Mouse (Mus musculus): ENCODE data around the gene Gm8165. TPM values are rescaled to one million over a fixed set of nuclear protein-coding genes. Genes with fewer than 3 reads are reported as not detected.
"Not testable (repeated sequence)": the region's sequence is repeated elsewhere in the genome, so short reads cannot be mapped to it uniquely, and the experiment has no call there.

The Gm8165 gene
- polyA plus RNA-seq (2014; fragmentation: Nextera tagmentation; extraction: Ambion mirVana), result not detected in 2 replicates

DNA sequence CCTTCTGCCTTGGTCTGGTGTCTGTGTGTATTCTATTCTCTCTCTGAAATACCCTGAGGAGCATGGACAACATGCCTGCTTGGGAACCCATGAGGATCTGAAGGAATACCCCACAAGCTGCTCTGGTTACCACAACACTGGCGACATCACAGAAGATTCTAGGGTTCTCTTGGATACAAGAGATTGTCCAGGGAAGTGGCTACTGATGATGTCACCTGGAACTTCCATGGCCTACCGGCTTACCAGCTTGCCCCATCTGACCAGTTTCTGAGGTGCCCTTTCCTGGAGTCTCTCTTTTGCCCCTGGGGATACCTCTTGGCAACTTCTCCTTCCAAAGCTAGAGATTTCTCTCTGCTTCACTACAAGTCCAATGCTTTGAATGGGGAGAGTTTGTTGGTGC lies at the start of gene Gm8165:
Gm8165 (minus strand) TSS at position 101 of the 400 bp plus-strand sequence.
- DNase-seq (ENCODE audit: low spot score); H3K27ac ChIP-seq (ENCODE audit: low read depth, low read length); H3K4me3 ChIP-seq (ENCODE audit: low read depth, low read length); H3K4me2 ChIP-seq (ENCODE audit: low read depth, low read length, severe bottlenecking); H3K9ac ChIP-seq (ENCODE audit: low read length); H3K9me3 ChIP-seq (ENCODE audit: control insufficient read depth, low read length); H3K27me3 ChIP-seq (ENCODE audit: control insufficient read depth, insufficient read depth, low read length); H3K36me3 ChIP-seq (ENCODE audit: control insufficient read depth, insufficient read depth, low read length); ATAC-seq (replicated peaks; ENCODE audit: low FRiP score); H3K4me1 ChIP-seq (replicated peaks; ENCODE audit: control insufficient read depth, insufficient read depth, low read length): not testable (repeated sequence)
- WGBS, result no CpG with 5 or more reads among the region's 2 CpGs

DNA sequence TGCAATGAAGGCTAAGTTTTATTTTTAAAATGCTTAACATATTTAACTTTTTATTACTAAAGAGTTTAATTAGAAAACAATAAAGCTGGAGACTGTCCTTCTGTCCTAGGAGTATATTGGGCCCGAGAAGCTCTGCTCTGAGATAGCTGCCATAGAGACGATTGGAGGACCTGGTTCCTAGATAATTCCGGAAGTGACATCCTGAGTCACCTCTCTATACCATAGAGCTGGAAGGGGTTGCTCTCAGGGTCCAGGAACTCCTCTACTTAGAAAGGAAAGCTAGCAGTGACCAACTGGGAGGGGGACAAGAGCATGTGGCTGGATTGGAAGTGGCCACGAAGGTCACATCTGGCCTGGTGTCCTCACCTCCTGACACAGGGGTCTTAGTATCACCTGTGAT lies 20.6 kb upstream of the Gm8165 start, which contains the start of gene Gm7324:
Gm7324 (plus strand) TSS at position 208 of the 400 bp plus-strand sequence.
- not testable (repeated sequence) for H3K27me3 ChIP-seq (ENCODE audit: control insufficient read depth, insufficient read depth, low read length); H3K4me1 ChIP-seq (replicated peaks; ENCODE audit: control insufficient read depth, insufficient read depth, low read length); H3K4me3 ChIP-seq (ENCODE audit: low read depth, low read length); H3K9ac ChIP-seq (ENCODE audit: low read length); H3K9me3 ChIP-seq (ENCODE audit: control insufficient read depth, low read length); H3K4me2 ChIP-seq (ENCODE audit: low read depth, low read length, severe bottlenecking); DNase-seq (ENCODE audit: low spot score); ATAC-seq (replicated peaks; ENCODE audit: low FRiP score); H3K27ac ChIP-seq (ENCODE audit: low read depth, low read length); H3K36me3 ChIP-seq (ENCODE audit: control insufficient read depth, insufficient read depth, low read length)
- 90% methylated on average over 4 of the region's 4 CpGs for WGBS

Other genes starting within 250 kb of the Gm8165 start
- not detected in 2 replicates for gene Gm5799, start 133.6 kb downstream of the Gm8165 start, polyA plus RNA-seq (2014; fragmentation: Nextera tagmentation; extraction: Ambion mirVana)
- gene Gm17654, start 98.1 kb downstream of the Gm8165 start, polyA plus RNA-seq (2014; fragmentation: Nextera tagmentation; extraction: Ambion mirVana), result not detected in 2 replicates
- gene Gm10375, start 69.2 kb downstream of the Gm8165 start, polyA plus RNA-seq (2014; fragmentation: Nextera tagmentation; extraction: Ambion mirVana), result not detected in 2 replicates
- 2.3 TPM in 2 replicates for gene Gm7324, start 20.6 kb upstream of the Gm8165 start, polyA plus RNA-seq (2014; fragmentation: Nextera tagmentation; extraction: Ambion mirVana)
- gene Gm16506, start 50.3 kb upstream of the Gm8165 start, polyA plus RNA-seq (2014; fragmentation: Nextera tagmentation; extraction: Ambion mirVana), result not detected in 2 replicates
- not detected in 2 replicates for gene Gm6526, start 70.7 kb upstream of the Gm8165 start, polyA plus RNA-seq (2014; fragmentation: Nextera tagmentation; extraction: Ambion mirVana)
- not detected in 2 replicates for gene Gm8180, start 107.5 kb upstream of the Gm8165 start, polyA plus RNA-seq (2014; fragmentation: Nextera tagmentation; extraction: Ambion mirVana)
- gene Ear1, start 198.3 kb upstream of the Gm8165 start, polyA plus RNA-seq (2014; fragmentation: Nextera tagmentation; extraction: Ambion mirVana), result not detected in 2 replicates
- gene Ear10, start 246.4 kb upstream of the Gm8165 start, polyA plus RNA-seq (2014; fragmentation: Nextera tagmentation; extraction: Ambion mirVana), result not detected in 2 replicates
- 3.9 and 5.6 TPM in 2 replicates for gene Gm8113, start 248.2 kb upstream of the Gm8165 start, polyA plus RNA-seq (2014; fragmentation: Nextera tagmentation; extraction: Ambion mirVana)

Measured in forebrain, embryonic 11.5 days (tissue).